Mouse (Mus musculus): ENCODE measurements around the gene Nfkbie. TPM values are rescaled to one million over a fixed set of nuclear protein-coding genes. Genes with fewer than 3 reads are reported as not detected.

Gene Nfkbie
- total RNA-seq, 2 experiments from 2014 or later: 1.3 to 2.3 TPM

GRCm38 (mm10) chr17:45543115-45543514, 12.4 kb upstream of the Nfkbie start:
- no peak for DNase-seq

DNA sequence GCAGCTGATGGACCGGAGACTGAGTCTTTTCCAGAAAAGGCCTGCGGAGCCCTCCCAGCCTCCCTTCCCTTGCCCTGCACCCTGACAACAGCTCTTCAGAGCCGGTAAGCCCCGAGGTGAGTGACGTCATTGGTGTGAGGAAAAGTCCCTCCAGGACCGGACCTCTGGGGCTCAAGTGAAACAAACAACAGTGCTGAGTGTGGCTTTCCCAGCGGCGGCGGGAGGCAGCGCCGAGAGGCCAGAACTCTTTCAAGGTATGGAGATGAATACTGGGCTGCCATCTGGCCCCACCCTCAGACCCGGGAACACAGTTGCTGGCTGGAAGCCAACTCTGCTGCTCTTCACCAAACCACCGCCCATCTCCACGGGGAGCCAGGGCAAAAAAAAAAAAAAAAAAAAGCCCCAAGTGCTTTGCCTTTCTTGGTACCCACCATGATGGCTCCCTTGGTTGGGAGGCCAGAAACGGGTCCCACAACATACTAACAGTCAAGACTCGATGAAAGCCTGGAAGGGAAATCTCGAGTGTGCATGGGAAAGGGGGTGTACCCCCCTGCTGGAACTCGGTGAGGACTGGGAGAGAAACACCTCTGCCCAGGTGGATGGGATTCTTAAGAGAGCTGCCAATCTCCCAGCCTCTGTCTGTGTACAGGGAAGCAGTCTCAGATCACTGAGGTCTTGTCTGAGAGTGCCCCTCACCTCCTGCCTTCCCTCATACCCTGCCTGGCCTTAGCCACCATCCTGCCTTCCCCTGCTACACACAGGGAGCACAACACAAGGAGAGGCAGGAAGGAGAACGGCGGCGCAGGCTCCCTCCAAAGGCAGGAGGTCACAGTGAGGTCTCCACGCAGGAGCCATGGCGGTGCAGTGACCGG, 11.3 kb upstream of the Nfkbie start:
- no peak for DNase-seq

DNA sequence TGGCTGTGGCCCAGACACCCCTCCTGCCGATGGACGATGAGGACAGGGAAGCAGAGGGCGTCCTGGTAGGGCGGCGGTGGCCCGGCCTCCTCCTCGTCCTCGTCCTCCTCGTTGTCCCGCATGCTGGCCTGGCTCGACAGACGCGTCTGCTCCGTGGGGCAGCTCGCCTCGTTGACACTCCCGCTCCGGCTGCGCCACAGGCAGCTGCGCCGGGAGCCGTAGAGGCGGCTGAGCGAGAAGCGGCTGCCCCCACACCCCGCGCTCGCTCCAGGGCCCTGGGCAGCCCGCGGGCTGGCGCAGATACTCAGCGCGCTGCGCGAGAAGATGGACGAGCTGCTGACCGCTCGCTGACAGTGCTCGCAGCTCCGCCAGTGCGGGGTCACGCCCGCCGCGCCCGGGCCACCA, 10.6 kb upstream of the Nfkbie start:
- DNase-seq: no peak

DNA sequence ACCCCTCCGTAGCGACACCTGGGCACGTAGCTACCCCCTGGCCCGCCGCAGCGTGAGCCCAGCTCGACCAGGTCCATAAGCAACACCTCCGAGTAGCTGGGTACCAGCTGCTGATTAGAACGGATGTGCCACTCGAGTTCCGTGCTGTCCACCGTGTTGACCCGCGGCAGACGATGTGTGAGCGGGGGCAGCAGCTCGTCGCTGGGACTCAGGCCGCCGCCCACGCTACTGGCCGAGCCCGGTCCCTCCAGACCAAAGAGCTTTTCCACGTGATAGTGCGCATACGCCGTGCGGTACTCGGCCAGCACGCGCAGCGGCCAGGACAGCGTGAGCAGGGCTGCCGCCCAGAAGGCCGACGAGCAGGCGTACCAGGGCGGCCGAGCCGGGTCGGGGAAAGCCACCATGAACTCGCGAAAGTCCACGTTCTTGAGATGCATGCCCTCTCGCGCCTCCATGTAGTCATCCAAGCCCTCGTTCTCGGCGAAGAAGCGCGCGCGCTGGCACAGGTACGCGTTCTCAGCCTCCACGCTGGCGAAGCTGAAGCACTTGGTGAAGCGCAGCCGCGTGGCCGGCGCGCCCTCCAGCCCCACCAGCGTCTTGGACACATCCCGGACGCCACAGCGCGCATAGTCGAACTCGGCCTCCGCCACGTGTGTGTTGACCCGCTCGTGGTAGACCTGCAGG, 10.1 kb upstream of the Nfkbie start:
- DNase-seq: no peak

GRCm38 (mm10) chr17:45546941-45547340, 8.6 kb upstream of the Nfkbie start:
- no peak for DNase-seq

DNA sequence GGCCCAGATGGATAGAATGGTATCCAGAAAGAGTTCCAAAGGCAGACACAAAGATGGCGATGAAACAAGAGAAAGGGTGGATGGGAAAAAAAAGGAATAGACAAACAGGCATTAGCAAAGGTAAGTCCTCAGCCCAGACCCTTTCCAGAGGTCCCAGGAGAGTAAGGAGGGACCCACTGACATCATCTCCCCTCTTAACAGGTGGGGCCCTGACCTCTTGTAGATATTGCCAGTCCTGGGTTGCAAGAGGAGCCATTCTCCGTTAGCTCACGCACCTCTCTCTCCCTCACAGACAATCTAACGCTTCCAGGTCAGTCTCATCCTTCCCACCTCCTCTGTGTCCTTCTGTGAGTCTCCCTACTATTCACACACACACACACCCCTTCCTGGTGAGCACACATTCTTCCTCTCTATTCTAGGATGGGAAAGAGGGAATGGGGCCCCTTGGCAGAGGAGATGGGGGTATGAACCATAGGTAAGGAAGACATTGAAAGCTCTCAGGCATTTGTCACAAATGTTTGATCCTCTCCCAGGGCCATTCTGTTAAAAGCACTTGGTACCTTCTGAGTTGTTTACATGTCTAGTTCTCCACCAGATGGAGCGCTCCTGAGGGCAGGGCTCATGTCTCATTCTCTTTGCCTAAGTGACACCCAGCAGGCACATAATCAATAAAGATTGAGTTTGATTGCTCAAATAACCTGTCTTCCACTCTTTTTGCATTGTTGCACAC, 7.9 kb upstream of the Nfkbie start:
- DNase-seq: no peak

- DNase-seq: no peak
These were observed 6.7 kb upstream of the Nfkbie start for GRCm38 (mm10) chr17:45548541-45549512.

DNA sequence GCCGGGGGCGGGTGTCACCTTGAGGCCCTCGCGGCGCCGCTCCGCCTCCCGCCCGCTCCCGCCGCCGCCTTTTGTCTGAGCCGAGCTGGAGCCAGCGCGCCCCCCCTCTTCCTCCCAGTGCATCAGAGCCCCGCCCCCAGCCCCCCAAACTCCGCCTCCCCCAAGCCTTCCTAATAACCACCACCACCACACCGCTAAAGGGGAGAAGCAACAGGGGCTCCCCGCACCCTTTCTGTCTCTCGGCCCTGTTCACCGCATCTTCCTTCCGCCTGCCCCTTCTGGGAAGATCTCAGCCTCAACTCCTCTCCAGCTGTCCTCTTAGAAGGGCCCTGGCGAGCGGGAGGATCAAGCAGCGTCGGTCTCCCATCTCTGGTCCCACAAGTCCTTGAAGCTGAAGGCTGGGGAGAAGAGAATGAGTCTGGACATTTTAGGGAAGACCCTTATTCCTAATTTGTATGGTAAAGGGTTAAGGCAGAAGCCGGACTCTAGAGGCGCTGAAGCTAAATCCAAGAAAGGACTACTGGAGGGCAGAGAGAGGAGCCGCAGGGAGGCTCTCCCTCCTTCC, 5.8 kb upstream of the Nfkbie start, which contains the start of gene Tmem151b:
Gene Tmem151b, minus strand, starts transcription at position 61 of the 565 bp plus-strand sequence.
- DNase-seq: no peak

- DNase-seq: no peak
These were observed 5.2 kb upstream of the Nfkbie start for GRCm38 (mm10) chr17:45550253-45550652.

DNA sequence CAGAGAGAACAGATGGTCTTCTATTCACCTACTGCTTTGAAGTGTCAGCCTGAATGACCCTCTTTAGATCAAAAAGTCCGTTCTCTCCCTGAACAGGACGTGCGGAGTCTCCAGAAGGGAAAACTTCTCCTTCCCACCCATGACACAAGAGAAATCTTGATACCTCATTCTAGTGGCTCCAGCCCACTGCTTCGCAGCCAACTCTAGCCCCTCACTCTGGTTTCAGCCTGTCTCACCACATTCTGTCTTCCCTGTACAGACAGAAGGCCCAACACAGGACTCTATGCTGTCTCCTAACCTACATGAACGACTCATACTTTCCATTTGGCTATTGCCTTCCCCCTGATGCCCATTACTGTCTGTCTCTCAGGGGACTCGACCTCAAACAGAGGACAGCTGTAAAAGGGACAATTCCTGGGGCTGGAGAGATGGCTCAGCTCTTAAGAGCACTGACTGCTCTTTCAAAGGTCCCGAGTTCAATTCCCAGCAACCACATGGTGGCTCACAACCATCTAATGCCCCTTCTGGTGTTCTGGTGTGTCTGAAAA, 4.2 kb upstream of the Nfkbie start:
- no peak for DNase-seq

GRCm38 (mm10) chr17:45551816-45552451, 3.6 kb upstream of the Nfkbie start:
- DNase-seq: peak; percentile 76

DNA sequence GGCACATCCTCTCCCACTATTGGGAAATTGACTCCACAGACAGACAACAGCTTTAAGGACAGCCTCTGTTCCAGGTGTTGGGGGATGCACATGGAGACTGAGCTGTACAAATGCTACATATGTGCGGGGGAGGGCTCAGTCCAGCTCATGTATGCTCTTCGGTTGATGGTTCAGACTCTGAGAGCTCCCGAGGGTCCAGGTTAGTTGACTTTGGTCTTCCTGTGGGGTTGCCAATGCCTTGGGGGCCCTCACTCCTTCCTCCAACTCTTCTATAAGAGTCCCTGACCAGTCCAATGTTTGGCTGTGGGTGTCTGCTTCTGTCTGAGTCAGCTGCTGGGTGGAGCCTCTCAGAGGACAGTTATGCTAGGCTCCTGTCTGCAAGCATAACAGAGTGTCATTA, 2.4 kb upstream of the Nfkbie start:
- DNase-seq: no peak

GRCm38 (mm10) chr17:45554420-45554819, 1.1 kb upstream of the Nfkbie start:
- DNase-seq: no peak

- DNase-seq: no peak
These were observed 595 bp downstream of the Nfkbie start for GRCm38 (mm10) chr17:45556107-45556489.

DNA sequence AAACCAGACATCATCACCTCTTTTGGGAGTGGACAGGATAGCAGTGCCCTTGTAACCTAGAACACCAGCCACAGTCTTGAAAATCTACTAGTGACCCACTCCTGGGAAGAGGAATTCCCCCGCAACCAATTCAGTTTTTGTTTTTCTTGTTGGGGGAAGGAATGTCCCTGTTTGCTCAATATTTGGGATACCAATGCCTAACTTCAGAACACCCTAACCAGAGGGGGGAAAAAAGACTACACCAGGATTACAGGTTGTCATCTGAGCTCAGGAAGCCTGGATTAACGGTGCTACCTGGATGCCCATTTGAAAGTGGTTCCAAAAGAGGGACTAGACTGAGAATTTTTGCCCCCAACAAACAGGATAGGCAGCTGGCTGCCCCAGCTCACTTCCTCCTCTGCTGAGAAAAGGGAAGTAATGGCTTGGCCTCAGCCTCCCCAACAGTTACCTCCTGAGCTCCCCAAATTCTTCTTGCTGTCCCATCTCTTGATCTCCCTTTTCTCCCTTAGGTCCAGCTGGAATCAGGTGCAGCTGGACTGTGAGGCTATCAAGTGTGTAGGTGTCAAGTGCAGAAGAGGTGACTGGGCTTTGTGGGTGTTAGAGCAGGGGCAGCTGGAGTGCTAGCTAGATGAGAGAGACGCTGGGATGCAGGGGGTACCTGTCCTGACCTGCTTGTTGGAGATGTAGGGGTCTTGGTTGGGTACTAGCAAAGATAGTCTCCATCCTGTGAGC, 1.2 kb downstream of the Nfkbie start:
- no peak for DNase-seq

- DNase-seq: no peak
These were observed 1.8 kb downstream of the Nfkbie start for GRCm38 (mm10) chr17:45557246-45557824.

DNA sequence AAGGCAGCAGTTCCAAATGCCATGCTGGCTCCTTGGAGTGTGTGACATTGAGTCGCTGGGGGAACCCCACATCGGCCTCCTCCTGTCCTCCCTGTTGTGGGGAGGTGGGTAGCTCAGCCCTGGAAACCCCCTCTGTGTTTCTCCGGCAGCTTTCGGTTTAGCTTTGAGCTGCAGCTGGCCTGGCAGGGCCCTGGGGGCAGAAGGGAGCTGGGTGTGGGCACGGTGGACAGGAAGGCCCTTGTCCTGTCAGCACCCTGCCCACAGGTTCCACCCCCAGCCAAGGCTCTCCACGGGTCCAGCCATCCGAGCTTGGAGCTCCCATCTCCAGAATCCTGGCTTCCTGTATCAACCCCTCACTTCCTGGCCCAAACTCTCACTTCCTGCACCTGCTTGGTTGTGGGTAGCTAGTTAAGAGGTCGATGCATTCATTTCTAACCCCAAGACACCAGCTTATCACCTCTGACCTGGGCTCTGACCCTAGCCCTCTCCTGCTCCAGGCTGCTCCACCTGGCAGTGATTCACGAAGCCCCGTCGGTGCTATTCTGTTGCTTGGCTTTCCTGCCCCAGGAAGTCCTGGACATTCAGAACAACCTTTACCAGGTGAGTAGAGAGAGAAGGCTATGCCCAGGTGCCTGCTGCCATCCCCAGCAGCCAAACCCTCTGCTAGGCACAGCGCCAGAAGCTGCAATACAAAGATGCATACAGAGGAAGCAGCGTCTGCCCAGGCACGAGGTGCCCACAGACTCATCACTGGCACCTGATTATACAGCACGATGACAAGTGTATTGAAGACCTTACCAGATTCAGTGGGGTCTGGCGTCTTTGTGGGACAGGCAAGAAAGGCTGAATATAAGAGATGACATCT, 2.7 kb downstream of the Nfkbie start:
- DNase-seq: no peak
